Mouse (Mus musculus): ENCODE data around the gene Gltp. TPM values are rescaled to one million over a fixed set of nuclear protein-coding genes. Genes with fewer than 3 reads are reported as not detected.

Gene Gltp
- 100 to 1,000 TPM in 1 of 2 experiments, 10 to 100 TPM in 1; 94.8 to 104 TPM for total RNA-seq (2023)

GRCm38 (mm10) chr5:114690633-114691567, at the start of gene Gltp:
Gene Gltp, minus strand, starts transcription at chr5:114690984.

GRCm38 (mm10) chr5:114707265-114708068, 16.7 kb upstream of the Gltp start, which contains the start of gene Tchp:
Gene Tchp, plus strand, starts transcription at chr5:114707760.

GRCm38 (mm10) chr5:114658255-114658654, 32.5 kb downstream of the Gltp start, which contains the start of gene Trpv4:
Gene Trpv4, minus strand, starts transcription at chr5:114658421.

Other genes with a start within 250 kb of the Gltp start
- gene Mmab, start 246.9 kb downstream of the Gltp start, total RNA-seq (2023), result 1 to 10 TPM; 2.5 to 3.0 TPM
- 1 to 10 TPM; 7.9 to 8.3 TPM for gene Mvk, start 246.7 kb downstream of the Gltp start, total RNA-seq (2023)
- gene Fam222a, start 123.0 kb downstream of the Gltp start, total RNA-seq (2023), result under 1 TPM; 0.26 to 0.88 TPM
- 1 to 10 TPM; 2.3 to 4.9 TPM for gene Trpv4, start 32.6 kb downstream of the Gltp start, total RNA-seq (2023)
- gene Tchp, start 16.8 kb upstream of the Gltp start, total RNA-seq (2023), result 1 to 10 TPM; 4.9 to 5.7 TPM
- 100 to 1,000 TPM; 235 to 237 TPM for gene Ankrd13a, start 83.7 kb upstream of the Gltp start, total RNA-seq (2023)
- 100 to 1,000 TPM; 139 to 141 TPM for gene Git2, start 84.5 kb upstream of the Gltp start, total RNA-seq (2023)
- 10 to 100 TPM; 17.8 to 19.4 TPM for gene 1500011B03Rik, start 132.5 kb upstream of the Gltp start, total RNA-seq (2023)
- under 1 TPM; 0.31 to 0.75 TPM for gene 4930519G04Rik, start 162.7 kb upstream of the Gltp start, total RNA-seq (2023)
- gene Gm9936, start 167.7 kb upstream of the Gltp start, total RNA-seq (2023), result not detected
- gene Oasl2, start 206.0 kb upstream of the Gltp start, total RNA-seq (2023), result 10 to 100 TPM; 14.4 to 28.6 TPM
- 10 to 100 TPM in 1 of 2 experiments, 1 to 10 TPM in 1; 8.8 to 10.9 TPM for gene Oasl1, start 232.3 kb upstream of the Gltp start, total RNA-seq (2023)